Mouse (Mus musculus) right cerebral cortex, postnatal 10 days (tissue): ENCODE results near the gene Cst3.

ENCODE experiments used
- DNase-seq, 2 experiments: peaks; one replicate each; pipeline ENCODE4 v3.0.0; 2021; ENCODE audit warnings: low spot score in 2 of 2

Cst3 gene

DNA sequence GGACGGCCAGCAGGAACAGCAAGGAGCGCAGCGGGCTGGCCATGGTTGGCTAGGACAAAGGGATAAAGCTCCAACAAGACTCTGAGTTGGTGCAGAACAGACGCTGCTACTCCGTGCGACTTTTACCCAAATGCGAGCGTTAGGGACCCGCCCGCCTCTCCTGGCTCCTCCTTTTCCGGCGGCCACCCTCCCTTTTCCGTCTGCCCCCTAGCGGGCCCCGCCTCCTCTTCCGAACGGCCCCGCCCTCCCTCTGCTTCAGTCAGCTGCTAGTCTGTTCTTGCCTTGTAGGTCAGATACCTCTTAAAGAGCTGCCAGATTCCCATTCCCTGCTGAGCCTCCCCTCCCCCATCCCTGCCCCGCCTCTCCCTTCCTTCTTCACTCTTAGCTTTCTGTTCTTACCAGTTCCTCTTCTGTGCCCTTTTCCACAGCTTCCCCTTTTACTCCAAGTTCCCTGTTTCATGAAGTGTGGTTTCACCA, at the start of gene Cst3:
TSS of gene Cst3 (minus strand) at position 358 of the 477 bp plus-strand sequence.
- peak; percentile 95 to 96 for DNase-seq

DNA sequence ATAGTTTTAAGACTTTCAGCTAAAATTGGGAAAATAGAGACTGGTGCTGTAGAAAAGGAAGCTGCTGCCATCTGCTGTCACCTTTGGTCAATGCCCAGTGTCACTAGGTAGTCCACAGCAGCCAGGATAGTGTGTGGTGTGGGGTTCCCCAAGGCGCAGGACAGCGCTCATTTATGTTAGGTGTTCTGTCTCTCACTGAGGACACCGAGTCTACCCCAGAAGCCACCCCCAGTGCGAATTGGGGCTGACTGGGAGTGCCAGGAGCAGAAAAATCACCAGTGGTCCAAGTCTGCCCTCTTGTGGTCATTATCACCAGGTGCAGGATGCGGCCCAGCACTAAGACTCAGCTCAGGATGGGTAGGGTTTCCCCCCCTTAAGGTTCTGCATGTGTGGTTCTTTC, 26.8 kb upstream of the Cst3 start:
- DNase-seq: peak; percentile 54 to 57

DNA sequence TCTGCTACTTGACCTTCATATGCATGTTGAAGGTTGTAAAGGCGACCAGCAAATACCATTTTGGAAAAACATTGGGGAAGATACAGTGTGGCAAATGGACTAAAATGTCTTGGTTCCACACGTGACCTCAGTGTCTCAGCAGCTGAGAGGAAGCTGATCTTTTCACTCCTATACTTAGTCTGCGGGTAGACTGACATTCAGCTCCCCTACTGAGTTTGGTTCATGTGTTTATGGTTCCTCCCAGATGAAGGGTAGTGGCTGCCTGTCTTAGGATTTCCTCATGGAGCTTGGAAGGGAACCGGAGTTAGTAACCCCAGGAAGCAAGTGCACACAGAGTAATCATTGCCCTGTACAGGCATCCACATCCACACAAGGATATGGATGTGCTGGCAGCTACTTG, 24.8 kb upstream of the Cst3 start:
- DNase-seq: no peak

DNA sequence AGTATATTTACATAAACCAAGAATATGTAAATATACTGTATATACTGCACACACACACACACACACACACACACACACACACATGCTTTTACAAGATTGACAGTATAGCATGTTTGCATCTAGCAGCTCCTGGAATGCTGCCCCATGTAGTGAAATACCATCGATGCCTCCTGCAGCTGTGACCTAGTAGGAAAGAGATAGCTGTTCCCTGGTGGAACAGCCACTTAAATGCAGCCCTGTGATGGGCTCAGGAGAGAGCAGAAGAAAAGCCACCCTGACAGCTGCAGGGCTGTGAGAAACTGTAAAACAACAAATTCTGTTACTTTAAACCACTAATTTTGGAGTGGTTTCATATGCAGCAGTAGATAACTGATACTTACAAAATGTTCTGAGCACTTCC, 20.7 kb upstream of the Cst3 start:
- no peak for DNase-seq

DNA sequence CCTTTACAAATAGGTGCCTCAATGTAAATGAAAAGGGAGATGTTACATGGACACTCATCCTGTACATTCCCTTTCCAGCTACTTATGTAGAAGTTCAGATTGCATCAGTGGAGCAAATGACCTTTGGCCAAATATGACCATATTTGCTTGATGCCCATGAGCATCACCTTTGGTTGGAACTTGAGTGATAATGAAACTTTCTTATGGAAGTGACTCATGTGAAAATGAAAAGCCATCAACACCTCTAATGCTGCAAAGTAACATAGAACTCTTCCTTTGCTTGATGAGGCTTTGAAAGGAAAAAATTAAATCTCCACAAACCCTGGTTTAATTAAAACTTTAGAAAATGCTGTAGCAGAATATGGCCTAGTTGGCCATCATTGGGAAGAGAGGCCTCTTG, 17.6 kb upstream of the Cst3 start:
- DNase-seq: no peak

DNA sequence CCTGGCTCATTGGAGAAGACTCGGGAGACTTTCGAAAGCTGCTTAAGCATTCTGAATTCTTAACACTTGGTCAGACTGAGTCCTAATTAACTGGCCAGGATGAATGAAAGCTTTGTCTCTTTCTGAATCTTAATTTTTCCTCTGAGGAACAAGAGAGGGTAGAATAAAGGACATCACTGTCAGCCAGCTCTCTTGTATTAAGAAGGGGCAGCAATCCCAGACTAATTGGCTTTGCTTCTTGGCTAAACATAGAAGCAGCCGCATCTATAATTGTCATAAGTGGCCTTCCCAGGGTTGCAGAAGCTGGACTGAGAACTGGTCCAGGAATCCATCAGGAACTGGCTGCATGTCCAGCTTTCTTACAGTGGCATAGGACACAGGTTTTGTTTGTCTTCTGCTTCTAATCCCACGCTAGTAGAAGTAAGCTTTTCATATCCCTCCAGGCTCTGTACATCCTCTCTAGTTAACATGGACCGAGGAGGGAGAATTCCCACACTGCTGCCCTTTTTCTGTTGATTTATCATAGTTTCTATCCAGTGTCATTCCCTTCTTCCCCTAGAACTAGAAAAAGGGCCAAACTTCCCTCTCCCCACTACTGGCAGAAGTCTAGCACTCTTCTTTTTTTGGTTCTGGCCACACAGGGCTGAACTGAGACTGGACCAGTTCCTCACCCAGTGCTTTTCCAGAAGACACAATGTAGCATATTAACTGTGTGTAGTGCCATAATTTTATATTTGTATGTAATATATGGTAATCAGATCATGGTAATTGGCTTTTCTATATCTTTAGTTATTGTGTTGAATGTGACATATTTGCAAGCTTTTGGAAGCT, 14.7 kb upstream of the Cst3 start:
- peak; percentile 71 to 86 for DNase-seq

DNA sequence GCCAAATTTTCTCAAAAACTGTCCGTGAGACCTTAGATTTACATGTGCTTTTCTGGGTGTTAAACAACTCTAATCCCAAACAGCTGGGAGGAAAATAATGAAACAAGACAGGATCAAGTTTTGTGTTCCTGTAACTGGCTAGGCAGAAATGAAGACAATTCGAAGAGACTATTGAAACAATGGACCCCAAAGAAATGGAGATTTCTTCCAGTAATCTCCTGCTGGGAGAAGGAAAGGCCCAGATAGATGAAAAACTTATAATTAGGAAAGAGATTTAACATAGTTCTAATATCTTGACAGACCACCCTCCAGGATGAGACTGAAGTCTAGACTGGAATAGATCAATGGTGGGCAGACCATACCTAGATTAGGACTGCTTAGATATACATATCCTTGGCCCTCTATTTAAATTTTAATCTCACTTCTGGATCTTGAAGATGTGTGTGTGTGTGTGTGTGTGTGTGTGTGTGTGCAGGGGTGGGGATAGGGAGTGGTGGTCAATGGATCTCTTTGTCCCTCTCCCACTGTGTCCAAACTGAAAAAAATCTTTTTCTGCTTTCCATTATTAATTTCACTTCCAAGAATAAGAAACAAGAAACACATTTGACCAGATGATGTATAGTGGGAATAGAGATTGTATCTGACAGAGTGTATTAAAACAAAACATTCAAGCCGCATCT, 14.0 kb upstream of the Cst3 start:
- no peak for DNase-seq

DNA sequence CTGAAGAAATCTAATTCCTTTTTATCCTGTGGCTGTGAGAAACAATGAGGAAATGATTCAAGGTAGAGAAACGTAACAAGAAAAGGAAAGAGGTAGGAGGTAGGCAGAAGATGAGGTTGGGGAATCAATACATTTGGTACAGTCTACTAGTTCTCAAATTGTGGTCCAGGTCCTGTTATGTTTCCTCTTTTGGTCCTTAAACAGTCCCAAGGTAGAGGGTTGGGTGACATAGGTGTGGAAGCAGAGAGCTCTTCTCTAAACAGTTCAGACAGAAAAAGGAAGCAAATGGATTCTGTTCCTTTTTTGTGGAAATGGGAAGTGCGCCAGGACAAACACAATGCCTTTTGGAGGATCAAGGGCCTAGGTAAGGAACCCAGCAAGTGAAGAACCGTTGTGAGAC, 13.4 kb upstream of the Cst3 start:
- no peak for DNase-seq

DNA sequence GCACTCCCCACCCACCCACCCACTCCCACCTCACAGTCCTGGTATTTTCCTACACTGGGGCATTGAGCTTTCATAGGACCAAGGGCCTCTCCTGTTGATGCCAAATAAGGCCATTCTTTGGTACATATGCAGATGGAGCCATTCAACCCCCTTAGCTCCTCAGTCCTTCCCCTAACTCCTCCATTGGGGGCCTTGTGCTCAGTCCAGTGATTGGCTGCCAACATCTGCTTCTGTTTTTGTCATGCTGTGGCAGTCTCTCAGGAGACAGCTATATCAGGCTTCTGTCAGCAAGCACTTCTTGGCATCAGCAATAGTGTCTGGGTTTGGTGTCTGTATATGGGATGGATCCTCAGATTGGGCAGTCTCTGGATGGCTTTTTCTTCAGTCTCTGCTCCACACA, 9.2 kb upstream of the Cst3 start:
- DNase-seq: no peak

DNA sequence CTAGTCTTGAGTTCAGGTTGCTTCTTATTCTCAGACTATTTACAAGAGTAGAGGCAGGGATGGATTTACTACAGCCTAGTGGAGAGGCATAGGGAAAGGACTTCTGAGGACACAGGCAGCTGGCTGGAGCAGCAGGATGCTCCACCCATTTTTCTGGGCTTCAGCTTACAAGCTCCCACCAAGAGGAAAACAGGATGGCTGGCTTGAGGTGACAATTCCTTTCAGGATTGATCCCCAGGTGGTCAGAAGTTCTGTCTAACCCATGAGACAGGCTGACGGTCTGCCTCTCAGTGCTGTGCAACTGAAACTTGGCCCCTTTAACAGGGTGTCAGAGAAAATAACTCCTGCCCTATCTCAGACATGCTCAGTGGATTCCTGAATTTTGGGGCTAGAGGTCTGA, 3.7 kb upstream of the Cst3 start:
- DNase-seq: no peak

DNA sequence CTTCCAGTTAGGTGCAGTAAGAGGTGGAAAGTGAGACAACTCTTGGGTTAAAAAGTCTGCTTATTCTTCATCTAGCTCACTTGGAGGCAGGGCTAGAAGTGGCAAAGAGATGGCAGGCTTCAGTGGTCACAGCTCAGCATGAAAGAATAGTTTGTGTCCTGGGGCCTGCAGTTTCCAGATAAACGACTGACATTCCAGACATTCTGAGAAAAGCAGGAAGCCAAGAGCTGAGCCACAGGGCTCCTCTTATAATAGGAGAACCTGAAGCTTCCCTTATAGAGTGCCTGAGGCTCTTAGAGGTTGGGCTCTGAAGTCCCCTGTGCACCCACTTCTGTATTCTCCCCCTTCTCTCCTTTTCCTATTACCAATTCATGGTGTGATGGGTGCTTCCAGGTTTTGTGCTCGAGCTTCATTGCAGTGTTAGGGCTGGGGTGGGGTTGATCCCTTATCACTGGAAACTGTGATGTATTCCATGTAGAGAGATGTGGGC, 3.2 kb upstream of the Cst3 start:
- DNase-seq: no peak

DNA sequence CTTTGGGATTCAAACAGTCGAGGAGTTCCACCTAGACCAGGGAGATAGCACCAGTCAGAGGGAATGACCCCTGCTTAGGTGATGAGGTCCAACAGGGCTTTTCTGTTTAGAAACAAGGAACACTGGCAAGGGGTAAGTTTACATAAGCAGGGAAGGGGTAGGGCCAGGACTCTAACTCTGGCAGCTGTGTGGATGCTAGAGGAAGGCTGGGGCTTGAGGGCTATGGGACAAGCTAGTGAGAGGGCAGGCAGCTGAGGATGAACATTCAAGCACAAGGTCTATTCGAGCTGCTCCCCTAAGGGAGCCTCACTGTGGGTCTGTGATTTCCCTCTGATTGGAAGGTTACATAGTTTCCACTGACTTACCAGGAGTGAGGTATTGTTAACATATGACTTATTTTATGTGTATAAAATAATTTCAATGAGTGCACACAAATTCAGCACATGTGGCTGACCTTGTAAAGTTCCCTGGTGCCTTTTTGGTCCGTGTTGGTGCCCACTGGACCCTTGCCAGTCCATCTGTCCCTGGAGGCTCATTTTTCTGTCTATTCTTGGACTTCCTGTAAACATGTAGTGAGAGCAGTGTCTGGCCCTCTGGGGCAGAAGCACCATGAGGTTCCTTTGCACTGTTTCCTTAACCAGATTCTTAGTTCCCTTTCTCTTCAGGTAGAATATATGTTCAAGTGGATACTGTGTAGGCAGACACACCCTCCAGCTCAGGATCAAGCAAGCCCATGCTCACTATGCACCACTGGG, 1.7 kb upstream of the Cst3 start:
- DNase-seq: peak; percentile 56 to 57

DNA sequence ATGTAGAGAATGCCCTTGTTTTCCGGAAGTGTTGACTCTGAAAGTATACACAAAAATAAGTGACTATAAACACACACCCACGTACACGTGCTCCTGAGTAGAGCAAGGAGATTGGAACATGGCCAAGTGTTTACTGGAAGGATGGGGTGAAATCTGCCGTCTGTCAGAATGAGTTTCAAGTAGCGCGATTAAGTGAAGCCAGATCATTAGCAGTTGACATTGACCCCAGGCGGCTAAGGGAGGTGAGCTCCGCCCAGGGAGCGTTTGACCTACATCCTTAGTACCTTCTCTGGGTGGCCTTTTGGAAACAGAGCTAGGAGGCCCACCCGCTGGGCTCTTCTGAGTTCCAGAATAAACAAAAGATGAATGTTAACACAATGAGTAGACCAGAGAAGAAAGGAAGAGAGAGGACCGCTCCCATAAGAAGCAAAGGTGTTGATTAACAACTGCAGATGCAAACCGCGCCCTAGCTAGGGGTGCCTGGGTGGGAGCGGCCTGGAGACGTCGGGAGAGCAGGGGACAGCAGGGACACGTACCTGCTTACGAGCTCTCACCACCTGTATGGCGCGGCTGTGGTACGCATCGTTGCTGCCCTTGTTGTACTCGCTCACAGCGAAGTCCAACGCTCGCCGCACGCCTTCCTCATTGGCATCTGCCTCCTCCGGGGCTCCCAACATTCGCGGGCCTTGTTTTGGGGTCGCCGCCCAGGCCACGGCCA, 716 bp downstream of the Cst3 start:
- DNase-seq: peak in 1 of 2 experiments; percentile 51

DNA sequence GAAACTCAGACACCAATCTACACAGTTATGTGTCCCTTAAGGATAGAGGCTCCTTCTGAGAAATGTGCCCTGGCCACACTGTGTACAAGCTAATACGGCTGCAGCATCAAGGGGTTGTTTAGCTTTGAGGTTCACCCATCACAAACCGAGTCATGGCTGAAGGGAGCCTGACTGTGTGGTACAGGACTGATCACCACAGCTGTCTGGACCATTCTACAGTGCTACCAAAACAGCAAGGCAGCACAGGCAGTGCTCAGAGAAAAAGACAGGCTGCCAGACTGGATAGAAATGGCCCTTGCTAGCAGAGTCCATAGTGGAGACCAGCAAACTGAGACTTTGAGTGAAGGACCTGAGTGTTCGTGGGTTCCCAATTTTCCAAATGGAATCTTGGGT, 1.3 kb downstream of the Cst3 start:
- DNase-seq: no peak

DNA sequence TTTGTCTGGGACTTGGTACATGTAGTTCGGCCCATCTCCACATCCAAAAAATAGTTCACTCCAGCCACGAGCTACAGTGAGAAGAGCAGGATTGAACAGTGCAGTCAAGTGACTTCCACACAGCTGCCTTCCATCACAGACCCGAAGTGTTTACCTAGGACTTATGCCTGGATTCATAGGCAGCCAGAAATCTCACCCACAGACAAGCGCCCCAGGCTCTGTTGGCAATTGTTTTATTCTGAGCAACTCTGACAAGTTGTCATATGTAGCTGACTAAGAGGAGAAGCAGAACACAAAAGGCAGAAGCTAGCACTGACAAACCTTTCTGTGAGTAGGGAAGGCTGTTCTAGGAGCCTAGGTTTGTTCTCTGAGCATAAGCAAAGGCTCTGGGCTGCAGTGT, 2.6 kb downstream of the Cst3 start:
- DNase-seq: no peak

DNA sequence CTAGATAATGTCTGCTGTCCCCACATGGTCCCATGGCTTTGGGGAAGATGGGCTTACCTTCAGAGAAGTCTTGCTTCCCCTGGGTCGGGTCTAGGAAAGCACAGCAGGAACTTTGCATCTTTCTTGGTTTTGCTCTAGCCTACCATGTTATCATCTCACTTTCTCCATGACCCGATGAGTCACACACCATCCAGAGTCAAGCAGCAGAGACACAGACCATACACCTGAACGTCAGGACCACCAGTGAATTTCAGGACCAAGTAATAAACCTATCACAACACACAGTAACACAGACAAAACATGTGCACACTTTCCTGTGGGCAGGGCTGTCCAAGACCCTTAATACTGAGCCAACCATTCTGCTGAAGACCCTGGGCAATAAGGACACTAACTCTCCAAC, 5.0 kb downstream of the Cst3 start:
- DNase-seq: no peak

DNA sequence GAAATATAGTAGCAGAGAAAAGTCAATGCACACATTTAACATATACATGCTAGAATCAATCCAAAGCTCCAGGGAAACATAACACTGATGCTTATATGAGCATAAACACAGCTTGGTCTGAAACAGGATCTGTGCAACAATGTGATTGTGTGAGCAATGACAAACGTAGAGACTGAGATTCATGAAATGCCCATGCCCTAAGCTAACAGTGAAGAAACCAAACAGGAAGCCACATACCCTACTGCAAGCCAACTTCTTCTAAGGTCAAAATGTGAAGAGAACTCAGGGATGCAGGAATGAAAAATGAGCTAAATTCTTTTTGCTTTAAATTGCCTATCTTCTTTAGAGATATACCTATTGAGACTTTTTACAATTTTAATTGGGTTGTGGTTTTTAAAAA, 6.5 kb downstream of the Cst3 start:
- no peak for DNase-seq

DNA sequence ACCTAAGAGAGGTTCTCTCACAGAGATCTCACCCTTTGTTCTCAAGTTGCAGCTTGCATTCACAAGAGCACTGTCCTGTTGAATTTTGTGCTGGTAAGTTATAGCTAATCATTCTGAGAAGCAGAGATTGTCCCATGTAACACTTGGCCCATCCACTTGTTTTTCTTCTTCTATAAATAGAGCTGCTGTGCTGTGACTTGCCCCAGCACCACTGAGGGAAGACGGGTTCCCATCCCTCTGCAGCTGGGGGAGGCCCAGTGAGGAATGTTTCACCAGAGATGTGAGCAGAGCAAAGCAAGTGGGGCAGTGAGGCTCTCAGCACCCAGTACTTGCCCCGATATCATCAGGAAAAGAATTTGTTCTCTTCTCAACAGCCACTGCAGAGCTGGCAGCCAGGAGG, 10.5 kb downstream of the Cst3 start, which contains the start of gene 9230104L09Rik:
TSS of gene 9230104L09Rik (minus strand) at position 73 of the 400 bp plus-strand sequence.
- DNase-seq: no peak

DNA sequence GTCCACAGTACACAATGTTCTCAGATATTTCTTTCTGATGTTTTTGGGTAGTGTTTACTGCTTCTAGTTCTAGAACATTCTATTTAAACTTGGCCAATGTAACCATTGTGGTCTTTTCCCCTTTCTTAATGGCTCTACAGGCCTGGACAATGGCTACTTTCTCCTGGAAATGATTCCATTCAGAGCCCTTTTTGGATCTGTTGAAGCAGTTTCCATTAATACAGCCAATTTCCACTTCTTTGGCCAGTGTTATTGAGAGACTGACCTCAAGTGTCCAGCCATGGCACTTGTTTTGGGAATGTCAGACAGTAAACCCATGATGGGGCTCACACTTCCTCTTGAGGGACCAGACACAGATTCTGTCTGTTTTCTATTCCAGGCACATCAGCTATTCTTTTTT, 13.8 kb downstream of the Cst3 start:
- no peak for DNase-seq

DNA sequence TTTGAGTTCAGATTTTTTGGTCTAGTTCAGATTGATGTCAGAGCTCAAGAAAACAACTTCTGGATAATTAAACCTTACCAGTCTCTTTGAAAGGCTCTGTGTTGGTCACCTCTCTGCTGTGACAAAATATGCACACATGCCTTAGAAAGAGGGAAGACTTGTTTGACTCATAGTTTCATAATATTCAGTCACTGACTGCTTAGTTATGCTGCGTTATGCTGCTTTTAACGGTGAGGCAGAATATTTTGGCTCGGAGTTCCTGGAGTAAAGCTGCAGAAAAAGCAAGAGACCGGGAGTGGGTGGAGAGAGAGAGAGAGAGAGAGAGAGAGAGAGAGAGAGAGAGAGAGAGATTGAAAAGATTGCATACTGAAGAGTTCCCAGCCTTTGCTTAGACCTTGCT, 14.5 kb downstream of the Cst3 start:
- DNase-seq: no peak

DNA sequence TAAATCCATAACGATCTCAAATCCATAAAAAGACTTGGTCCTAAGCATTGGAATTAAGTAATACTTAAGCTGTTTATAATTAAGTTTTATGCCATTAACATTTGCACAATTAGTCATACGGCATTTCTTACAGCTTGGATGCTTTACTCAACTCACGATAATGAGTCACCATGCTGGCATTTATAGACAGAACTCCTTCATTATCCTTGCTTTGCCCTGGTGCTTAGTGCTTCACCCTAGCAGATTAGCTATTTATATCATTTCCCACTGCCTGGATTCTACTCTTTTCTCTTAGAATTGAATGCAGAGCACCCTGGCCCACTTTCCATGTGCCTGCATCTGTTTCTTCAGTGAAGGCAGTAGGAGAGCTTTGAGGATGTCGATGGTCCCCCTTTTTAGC, 18.0 kb downstream of the Cst3 start:
- no peak for DNase-seq
